Mouse (Mus musculus) retina, embryonic 14.5 days (tissue): Measurements from ENCODE around the gene Rin1.
A peak's percentile ranks its signal among the peaks of the same experiment; 100 is the strongest.

Experiments
- DNase-seq: peaks from one replicate; pipeline ENCODE4 v3.0.0-alpha.2; 2015; ENCODE audit warnings: low spot score

Rin1 gene

DNA sequence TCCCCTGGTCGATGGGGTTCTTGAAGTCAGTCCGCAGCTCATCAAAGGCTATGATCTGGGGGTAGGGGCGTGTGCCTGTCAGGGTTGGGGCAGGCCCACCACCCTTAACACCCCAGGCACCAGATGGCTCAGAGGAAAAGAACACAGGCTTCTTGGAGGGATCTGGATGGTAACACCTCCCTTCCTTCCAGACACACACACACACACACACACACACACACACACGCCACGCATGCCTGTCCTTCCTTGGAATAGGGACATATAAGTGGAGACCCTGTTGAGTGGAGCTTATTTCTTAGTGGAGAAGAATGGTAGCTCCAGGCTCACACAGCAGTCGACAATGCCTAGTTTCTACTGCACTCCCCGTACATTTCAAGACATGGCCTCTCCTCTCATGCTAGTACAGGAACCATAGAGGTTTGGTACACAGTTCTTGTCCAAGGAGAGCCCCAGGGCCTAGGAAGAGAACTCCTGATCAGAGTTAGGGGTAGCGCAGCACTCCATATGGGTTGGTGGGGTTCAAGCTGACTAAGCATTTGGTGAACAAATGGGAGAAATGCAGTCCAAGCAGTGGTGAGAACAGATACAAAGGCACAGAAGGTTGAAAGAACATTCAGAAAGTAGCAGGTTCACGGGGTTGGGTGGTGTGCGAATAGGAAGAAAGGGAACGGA lies 44.6 kb downstream of the Rin1 start:
- DNase-seq = no peak

DNA sequence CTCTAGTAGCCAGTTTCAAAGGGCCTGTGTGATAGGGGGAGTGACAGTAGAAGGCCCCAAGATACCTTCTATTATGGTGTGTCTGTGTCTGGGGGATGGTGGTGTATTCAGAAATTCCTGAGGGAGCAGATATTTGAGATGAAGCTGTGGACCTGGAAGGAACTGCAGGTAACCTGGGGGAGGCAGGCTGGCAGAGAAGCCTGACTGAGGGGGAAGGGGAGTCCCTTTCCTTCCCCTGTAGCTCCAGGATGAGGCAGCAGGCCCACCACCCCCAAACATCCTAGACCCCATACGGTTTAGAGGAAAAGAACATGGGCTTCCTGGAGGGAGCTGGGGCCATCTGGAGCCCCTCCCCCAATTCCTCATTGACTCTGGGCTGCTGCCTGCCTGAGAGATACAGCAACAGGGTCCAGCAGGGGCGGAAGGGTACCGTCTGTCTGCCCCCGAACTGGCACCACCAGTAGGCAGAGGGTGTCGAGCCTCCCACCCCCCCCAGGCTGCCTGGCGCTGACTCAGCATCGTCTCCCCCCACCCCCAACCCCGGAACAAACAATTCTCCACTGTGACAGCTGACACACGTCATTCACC lies 45.7 kb downstream of the Rin1 start:
- DNase-seq = peak; percentile 31

DNA sequence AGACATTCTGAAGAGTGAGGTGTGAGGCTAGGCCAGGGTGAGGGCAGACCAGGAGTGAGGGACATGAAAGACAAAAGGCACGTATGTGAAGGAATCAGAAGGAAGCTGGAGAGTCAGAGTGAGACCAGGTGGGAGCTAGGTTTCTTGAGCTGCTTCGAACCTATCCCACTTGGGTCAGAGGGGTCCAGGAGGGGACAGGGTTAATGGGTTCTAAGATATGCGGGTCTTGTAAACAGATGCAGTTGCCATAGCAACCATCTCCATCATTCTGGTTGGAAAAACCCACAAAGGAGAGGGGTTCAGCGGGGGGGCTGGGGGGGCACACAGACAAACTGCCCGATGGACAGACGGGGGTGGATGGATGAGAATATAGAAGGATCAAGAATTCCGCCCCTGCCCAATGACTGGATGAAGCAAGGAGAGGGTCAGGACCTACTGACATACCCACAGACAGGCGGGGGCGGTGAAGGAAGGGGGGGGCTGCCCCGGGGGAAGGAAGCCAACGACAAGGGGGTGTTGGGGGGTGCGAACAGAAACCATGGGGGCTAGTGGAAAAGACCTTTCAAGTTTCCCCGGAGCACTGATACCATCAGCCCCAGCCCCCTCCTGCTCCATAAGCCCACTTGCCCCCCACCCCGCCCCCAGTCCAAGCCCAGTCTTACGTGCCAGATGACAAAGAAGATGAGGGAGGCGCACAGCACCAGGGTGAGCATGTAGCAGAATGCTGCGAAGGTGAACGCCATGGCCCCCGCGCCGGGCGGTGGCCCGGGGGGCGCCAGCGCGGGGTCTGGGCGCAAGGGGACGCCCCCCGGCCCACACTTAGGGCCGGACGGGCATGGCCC lies 47.5 kb downstream of the Rin1 start:
- DNase-seq = peak; percentile 45

DNA sequence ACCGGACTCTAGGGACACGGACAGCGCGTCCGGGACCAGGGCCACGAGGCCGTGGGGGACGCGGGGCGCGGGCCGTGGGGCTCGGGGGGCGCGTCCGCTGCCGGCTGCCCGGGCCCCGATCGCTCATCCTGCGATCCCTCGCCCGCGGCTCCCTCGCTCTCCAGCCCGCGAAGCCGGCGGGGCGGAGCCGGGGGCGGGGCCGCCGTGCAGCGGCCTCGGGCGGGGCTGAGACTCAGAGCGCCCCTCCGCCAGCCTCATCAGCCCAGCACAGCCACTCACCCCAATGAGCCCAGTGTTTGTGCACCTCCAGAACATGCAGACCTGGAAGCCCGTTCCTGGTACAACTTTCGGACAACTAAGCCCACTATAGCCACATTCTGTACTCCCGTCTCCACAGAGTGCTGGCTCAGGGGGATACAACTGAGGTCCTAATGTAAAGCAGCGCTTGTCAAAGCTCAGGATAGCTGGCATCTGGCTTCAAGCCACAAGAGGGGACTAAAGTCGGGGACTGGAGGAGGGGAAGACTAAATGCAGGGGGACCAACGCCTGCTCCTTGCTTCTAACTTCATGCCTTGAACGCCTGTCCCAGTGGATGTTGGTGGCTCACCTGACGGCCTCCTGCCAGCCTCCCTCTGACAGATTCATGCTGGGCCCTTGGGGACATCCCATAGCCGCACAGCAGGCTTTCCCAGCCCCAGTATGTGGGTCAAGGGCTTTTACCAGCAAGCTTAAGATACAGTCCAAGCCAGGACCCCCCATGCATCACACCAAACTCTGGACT lies 48.3 kb downstream of the Rin1 start, which contains the start of gene Cnih2:
Gene Cnih2 (minus strand): TSS at position 159 of the 781 bp plus-strand sequence.
- peak; percentile 78 for DNase-seq

DNA sequence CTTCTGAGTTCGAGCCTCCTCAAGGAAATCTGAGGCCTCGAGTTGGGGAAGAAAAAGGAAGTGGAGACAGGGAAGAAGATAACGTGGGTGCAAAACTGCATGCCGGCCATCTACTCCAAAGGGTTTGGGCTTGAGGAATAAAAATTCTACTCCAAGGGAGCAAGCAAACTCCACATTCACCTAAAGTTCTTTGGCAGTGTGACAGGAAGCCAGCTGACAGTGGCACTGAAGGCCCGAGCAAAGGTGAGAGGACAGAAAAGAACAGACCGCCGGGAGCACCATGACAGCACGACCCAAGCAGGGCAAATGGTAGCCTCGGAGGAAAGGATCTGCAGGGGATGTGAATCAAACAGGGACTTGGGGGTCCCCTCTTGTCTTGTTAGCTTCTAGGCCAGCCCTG lies 55.8 kb downstream of the Rin1 start:
- no peak for DNase-seq
